Mouse (Mus musculus) induced T-regulatory cell, adult 2 months (primary cell): ENCODE data around the gene Hist1h3a.

Experiments used
- DNase-seq: peaks from one replicate; pipeline ENCODE4 v3.0.0-alpha.2; 2012; ENCODE audit warnings: low read depth

The Hist1h3a gene

GRCm38 (mm10) chr13:23759251-23759771, 2.9 kb downstream of the Hist1h3a start:
- peak; percentile 18 for DNase-seq

GRCm38 (mm10) chr13:23757921-23758320, 4.3 kb downstream of the Hist1h3a start:
- DNase-seq = peak; percentile 23

DNA sequence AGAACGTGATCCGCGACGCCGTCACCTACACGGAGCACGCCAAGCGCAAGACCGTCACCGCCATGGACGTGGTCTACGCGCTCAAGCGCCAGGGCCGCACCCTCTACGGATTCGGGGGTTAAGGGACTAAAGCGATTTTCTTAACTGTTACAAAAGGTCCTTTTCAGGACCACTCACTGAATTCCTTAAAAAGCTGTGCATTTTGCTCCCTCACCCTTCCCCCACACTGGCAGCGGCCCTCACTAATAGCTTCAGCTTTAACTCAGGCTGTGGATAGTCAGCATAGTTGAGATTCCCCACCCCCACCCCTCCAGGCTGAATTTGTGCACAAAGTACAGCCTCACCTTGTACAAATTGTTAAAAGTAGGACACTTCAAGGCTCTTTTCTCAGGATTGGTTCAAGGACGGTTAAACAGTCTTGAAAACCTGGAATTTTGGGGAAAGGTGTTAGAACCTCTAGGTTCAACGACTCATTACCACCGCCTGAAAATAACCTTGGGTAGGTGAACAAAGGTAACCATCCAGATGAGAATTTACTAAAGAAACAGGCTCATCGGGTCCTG, 4.9 kb downstream of the Hist1h3a start:
- DNase-seq = peak; percentile 69

GRCm38 (mm10) chr13:23756790-23757189, 5.4 kb downstream of the Hist1h3a start, which contains the start of gene Hist1h4b:
Hist1h4b (plus strand) TSS chr13:23757013.
- DNase-seq = peak; percentile 95

DNA sequence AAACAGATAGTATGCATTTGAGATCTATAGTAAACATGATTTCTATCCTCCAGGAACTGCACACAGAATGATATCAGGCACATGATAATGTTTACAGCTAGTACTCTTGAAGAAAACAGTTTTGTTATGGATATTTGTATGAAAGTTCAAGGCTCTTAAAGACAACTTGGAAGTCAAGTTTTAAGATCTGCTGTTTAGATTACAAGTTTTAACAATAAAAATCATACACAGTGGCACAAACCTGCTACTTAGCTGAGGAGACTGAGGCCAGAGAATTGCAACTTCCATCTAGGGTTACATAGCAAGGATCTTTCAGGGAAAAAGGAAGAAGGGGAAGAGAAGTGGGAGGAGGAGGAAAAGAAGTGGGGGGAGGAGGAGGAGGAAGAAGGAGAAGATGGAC, 7.2 kb downstream of the Hist1h3a start:
- no peak for DNase-seq

DNA sequence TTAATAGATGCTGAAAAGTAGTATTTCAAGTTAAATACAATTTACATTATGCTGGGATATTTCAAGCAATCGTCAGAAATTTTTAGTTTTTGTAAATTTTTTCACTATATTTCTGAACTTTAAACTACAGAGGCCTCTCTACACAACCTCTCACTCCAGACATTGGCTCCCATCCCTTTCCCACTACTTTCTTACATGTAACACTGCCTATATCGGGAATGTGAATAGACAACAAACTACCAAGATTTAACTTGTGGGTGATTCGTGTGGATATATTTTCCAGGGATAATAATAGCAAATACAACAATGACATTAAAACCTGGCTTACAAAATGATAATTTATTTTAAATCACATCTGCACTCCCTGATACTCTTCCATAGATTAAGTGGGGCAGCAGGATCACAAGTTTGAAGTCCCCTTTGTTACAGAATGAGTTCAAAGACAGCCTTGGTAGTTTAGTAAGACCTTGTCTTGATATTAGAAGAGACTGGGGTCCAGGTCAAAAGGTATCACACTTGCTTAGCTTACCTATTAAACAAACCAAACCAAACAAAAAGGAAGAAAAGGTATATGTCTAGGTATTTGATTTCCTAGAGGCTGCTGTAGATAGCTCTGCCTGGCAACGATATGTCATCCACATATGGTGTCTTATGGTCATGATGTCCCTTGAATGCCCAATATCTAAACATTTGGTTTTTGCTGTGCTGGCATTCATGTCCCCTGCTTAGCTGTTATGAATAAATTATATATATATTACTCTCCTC, 8.7 kb downstream of the Hist1h3a start:
- DNase-seq = peak; percentile 18

DNA sequence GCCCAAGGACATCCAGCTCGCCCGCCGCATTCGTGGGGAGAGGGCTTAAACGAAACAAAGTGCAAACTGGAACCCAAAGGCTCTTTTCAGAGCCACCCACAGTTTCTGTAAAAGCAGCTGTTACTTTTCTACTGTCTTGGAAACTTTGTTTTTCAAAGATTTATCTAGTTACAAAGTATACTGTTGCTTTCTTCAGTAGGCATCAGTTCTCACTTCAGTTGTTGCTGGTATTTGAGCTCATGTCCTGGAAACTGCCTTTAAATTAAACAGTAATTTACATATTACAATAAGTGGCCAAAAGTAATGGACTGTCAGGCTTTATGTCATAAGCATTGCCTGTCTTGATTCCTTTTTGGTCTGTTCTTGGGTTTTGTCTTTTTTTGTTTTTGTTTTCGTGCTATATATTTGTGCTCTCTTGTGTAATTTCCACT, 9.4 kb downstream of the Hist1h3a start:
- peak; percentile 57 for DNase-seq

DNA sequence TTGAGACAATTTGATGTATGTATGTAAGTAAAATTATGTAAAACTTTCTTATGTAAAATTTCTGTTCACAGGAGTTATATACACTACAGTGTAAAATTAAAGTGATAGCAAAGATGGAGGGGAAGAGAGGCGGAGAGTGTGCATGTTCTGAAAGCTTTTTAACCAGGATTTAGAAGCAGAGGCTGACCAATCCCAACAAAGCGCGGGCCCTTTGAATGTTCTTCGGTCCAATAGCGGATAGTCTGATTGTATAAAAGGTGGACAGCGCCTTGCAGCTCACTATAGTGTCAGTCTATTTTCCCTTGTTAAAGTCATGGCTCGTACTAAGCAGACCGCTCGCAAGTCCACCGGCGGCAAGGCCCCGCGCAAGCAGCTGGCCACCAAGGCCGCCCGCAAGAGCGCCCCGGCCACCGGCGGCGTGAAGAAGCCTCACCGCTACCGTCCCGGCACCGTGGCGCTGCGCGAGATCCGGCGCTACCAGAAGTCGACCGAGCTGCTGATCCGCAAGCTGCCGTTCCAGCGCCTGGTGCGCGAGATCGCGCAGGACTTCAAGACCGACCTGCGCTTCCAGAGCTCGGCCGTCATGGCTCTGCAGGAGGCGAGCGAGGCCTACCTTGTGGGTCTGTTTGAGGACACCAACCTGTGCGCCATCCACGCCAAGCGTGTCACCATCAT, 10.0 kb downstream of the Hist1h3a start, which contains the start of gene Hist1h3b:
Hist1h3b (plus strand) TSS at position 201 of the 675 bp plus-strand sequence.
- peak; percentile 95 for DNase-seq

DNA sequence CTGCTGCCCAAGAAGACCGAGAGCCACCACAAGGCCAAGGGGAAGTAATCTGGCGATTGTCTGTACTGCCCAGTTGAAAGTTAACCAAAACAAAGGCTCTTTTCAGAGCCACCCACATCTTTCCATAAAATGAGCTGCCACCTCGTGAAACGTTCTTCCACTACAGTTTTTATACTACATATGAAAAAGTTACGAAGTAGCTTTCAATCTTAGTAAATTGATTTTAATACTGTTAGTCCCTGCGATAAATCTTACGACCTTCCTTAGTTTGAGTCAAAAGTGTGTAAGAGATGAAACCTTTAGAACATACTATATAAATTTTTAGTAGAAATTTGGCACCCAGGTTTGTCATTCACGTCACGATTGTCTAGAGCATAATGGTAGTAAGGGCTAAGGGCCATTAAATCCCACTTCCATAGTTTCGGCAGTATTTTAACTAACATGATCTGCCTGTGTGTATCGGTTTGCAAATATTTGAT, 10.7 kb downstream of the Hist1h3a start:
- peak; percentile 73 for DNase-seq

GRCm38 (mm10) chr13:23750839-23751477, 11.2 kb downstream of the Hist1h3a start, which contains the start of gene Hist1h2ab:
Hist1h2ab (plus strand) TSS chr13:23751126.
- DNase-seq = peak; percentile 87

GRCm38 (mm10) chr13:23749563-23750121, 12.5 kb downstream of the Hist1h3a start:
- peak; percentile 25 for DNase-seq

DNA sequence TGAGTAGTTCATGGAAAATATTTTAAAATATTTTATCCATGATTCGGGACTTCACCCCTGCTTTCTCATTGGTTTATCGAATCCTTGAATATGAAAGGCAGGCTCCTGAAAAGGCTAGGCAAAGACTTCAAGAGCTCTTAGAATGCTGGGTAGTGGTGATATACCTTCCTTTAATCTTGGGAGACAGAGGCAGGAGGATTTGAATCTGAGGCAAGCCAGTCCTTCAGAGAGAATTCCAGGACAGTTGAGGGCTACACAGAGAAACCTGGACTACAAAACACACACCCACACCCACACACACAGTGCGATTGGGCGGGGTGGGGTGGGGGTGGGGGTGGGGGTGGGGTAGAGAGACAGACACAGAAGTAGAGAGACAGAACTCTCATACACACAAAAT, 14.3 kb downstream of the Hist1h3a start:
- peak; percentile 37 for DNase-seq

DNA sequence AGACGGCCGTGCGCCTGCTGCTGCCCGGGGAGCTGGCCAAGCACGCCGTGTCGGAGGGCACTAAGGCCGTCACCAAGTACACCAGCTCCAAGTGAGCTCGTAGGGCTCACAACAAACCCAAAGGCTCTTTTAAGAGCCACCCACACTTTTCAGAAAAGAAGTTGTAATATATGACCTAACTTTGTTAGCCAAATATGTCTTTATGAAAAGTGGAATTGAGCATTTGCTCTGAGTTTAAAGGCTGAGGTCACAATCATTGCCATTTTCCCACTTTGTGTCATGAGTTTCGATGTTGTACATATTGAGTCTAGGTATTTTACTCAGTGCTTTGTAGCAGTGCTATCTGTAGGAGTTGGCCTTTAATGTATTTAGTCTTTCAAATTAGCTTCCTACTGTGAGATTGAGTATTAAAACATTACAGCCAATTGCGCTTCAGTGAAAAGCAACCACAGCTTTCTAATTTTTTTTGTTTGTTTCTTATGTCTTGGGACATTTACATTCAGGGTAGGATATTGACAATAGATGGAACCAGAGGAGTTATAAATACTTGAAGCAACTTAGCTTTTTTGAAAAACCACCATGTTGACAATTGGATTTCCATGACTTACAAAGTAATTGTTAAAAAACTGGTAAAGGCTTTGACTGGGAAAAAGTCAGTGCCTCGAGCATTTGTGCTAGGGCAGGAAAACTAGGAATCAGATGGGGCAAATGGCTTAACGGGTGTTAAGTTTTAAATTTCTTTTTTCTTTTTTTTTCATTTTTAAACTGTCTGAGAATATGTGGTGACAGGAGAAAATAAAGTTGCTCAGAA, 14.9 kb downstream of the Hist1h3a start:
- DNase-seq = peak; percentile 74

GRCm38 (mm10) chr13:23746201-23747080, 15.7 kb downstream of the Hist1h3a start, which contains the start of gene Hist1h2bb:
Hist1h2bb (plus strand) TSS chr13:23746734.
- DNase-seq = peak; percentile 93

GRCm38 (mm10) chr13:23745381-23746161, 16.6 kb downstream of the Hist1h3a start, which contains the start of gene Hist1h3c:
Hist1h3c (minus strand) TSS chr13:23745602.
- peak; percentile 80 for DNase-seq

GRCm38 (mm10) chr13:23744421-23745380, 17.5 kb downstream of the Hist1h3a start:
- peak; percentile 57 for DNase-seq

GRCm38 (mm10) chr13:23743963-23744362, 18.2 kb downstream of the Hist1h3a start:
- DNase-seq = peak; percentile 18
